Mouse (Mus musculus): Measurements from ENCODE around the gene AK157302. TPM values are rescaled to one million over a fixed set of nuclear protein-coding genes. Genes with fewer than 3 reads are reported as not detected.
"Not testable (repeated sequence)": the region's sequence is repeated elsewhere in the genome, so short reads cannot be mapped to it uniquely, and the experiment has no call there.

AK157302 gene
- polyA plus RNA-seq, 2 experiments: 0.28 to 0.30 TPM

GRCm38 (mm10) chr13:21469097-21469496, 25.9 kb upstream of the AK157302 start:
- H3K9ac ChIP-seq (ENCODE audit: low read depth, low read length, severe bottlenecking): no peak overlapping the region
- no peak overlapping the region for H3K27ac ChIP-seq (replicated peaks; ENCODE audit: low read depth, low read length)
- H3K4me3 ChIP-seq (replicated peaks; ENCODE audit: low read length): peak overlapping the region; percentile 60; the same call in 1 of the 2 replicates
- peaks cover 5% of the 10 kb centered on the region; the same call in 1 of the 2 replicates for H3K9me3 ChIP-seq (ENCODE audit: control insufficient read depth, low read length)
- 0 out of 2 replicates have a peak, but pooled peaks cover 5% of the 10 kb centered on the region for H3K27me3 ChIP-seq (ENCODE audit: control insufficient read depth, insufficient read depth, low read length)
- no peaks in the 10 kb centered on the region for H3K4me1 ChIP-seq (ENCODE audit: control insufficient read depth, insufficient read depth, low read length)
- no peak for TF ChIP-seq POLR2A (IDR thresholded peaks at IDR 0.05; ENCODE audit: borderline replicate concordance, extremely low read depth, insufficient read depth, insufficient read length)
- ATAC-seq (ENCODE audit: low FRiP score, low read depth) (no peak), DNase-seq (ENCODE audit: low spot score) (no peak)
- H3K4me2 ChIP-seq (replicated peaks; ENCODE audit: low read depth, low read length, severe bottlenecking): peak overlapping the region; percentile 94
- no peaks in the 10 kb centered on the region for H3K36me3 ChIP-seq (ENCODE audit: control insufficient read depth, insufficient read depth, low read length)
- WGBS: 43% methylated on average over 9 of the region's 9 CpGs

- H3K9ac ChIP-seq (ENCODE audit: low read depth, low read length, severe bottlenecking): no peak overlapping the region
Measured at GRCm38 (mm10) chr13:21472427-21472826, 22.6 kb upstream of the AK157302 start.

GRCm38 (mm10) chr13:21478759-21479670, 16.0 kb upstream of the AK157302 start, which contains the start of the genes Zkscan4 and Gm10065:
TSS of gene Zkscan4 (plus strand) at chr13:21478907.
TSS of gene Gm10065 (minus strand) at chr13:21479441.
- H3K27ac ChIP-seq (replicated peaks; ENCODE audit: low read depth, low read length): peak within 1 kb of the TSS; percentile 71
- H3K9me3 ChIP-seq (ENCODE audit: control insufficient read depth, low read length); H3K4me1 ChIP-seq (ENCODE audit: control insufficient read depth, insufficient read depth, low read length); H3K36me3 ChIP-seq (ENCODE audit: control insufficient read depth, insufficient read depth, low read length); H3K27me3 ChIP-seq (ENCODE audit: control insufficient read depth, insufficient read depth, low read length): not testable (repeated sequence)
- H3K4me2 ChIP-seq (replicated peaks; ENCODE audit: low read depth, low read length, severe bottlenecking): peak within 1 kb of the TSS; percentile 55
- peak within 1 kb of the TSS; percentile 50 for H3K4me3 ChIP-seq (replicated peaks; ENCODE audit: low read length)
- H3K9ac ChIP-seq (ENCODE audit: low read depth, low read length, severe bottlenecking): peak within 1 kb of the TSS; percentile 60
- DNase-seq (ENCODE audit: low spot score): peak; percentile 89
- peak; percentile 81 for ATAC-seq (ENCODE audit: low FRiP score, low read depth)
- 3% methylated on average over 22 of the region's 31 CpGs for WGBS

More at GRCm38 (mm10) chr13:21472427-21472826, 22.6 kb upstream of the AK157302 start:
- Histone ChIP-seq H3K27me3 (ENCODE audit: control insufficient read depth, insufficient read depth, low read length) (0 out of 2 replicates have a peak, but pooled peaks cover under 1% of the 10 kb centered on the region), H3K4me3 (replicated peaks; ENCODE audit: low read length) (no peak overlapping the region), H3K27ac (replicated peaks; ENCODE audit: low read depth, low read length) (no peak overlapping the region), H3K4me2 (replicated peaks; ENCODE audit: low read depth, low read length, severe bottlenecking) (no peak overlapping the region), H3K9me3 (ENCODE audit: control insufficient read depth, low read length) (peaks cover under 1% of the 10 kb centered on the region; the same call in 1 of the 2 replicates), H3K36me3 (ENCODE audit: control insufficient read depth, insufficient read depth, low read length) (no peaks in the 10 kb centered on the region), H3K4me1 (ENCODE audit: control insufficient read depth, insufficient read depth, low read length) (no peaks in the 10 kb centered on the region)
- no peak for ATAC-seq (ENCODE audit: low FRiP score, low read depth)
- no peak for DNase-seq (ENCODE audit: low spot score)
- TF ChIP-seq POLR2A (IDR thresholded peaks at IDR 0.05; ENCODE audit: borderline replicate concordance, extremely low read depth, insufficient read depth, insufficient read length): no peak
- WGBS: 33% methylated on average over 4 of the region's 4 CpGs

GRCm38 (mm10) chr13:21486881-21487280, 8.1 kb upstream of the AK157302 start:
- no peak for TF ChIP-seq POLR2A (IDR thresholded peaks at IDR 0.05; ENCODE audit: borderline replicate concordance, extremely low read depth, insufficient read depth, insufficient read length)

GRCm38 (mm10) chr13:21492847-21493246, 2.2 kb upstream of the AK157302 start:
- no peaks in the 10 kb centered on the region for H3K36me3 ChIP-seq (ENCODE audit: control insufficient read depth, insufficient read depth, low read length)
- no peak overlapping the region for H3K4me3 ChIP-seq (replicated peaks; ENCODE audit: low read length)
- H3K9ac ChIP-seq (ENCODE audit: low read depth, low read length, severe bottlenecking): no peak overlapping the region
- ATAC-seq (ENCODE audit: low FRiP score, low read depth) (no peak), DNase-seq (ENCODE audit: low spot score) (no peak)
- no peak for TF ChIP-seq POLR2A (IDR thresholded peaks at IDR 0.05; ENCODE audit: borderline replicate concordance, extremely low read depth, insufficient read depth, insufficient read length)
- no peaks in the 10 kb centered on the region for H3K27me3 ChIP-seq (ENCODE audit: control insufficient read depth, insufficient read depth, low read length)
- H3K4me1 ChIP-seq (ENCODE audit: control insufficient read depth, insufficient read depth, low read length): no peaks in the 10 kb centered on the region
- no peaks in the 10 kb centered on the region for H3K9me3 ChIP-seq (ENCODE audit: control insufficient read depth, low read length)
- no peak overlapping the region for H3K27ac ChIP-seq (replicated peaks; ENCODE audit: low read depth, low read length)
- 92% methylated on average over 5 of the region's 5 CpGs for WGBS
- H3K4me2 ChIP-seq (replicated peaks; ENCODE audit: low read depth, low read length, severe bottlenecking): no peak overlapping the region

More at GRCm38 (mm10) chr13:21486881-21487280, 8.1 kb upstream of the AK157302 start:
- no peak overlapping the region for H3K27ac ChIP-seq (replicated peaks; ENCODE audit: low read depth, low read length)
- H3K36me3 ChIP-seq (ENCODE audit: control insufficient read depth, insufficient read depth, low read length): no peaks in the 10 kb centered on the region
- no peak overlapping the region for H3K4me2 ChIP-seq (replicated peaks; ENCODE audit: low read depth, low read length, severe bottlenecking)
- peaks cover 6% of the 10 kb centered on the region; the same call in 1 of the 2 replicates for H3K9me3 ChIP-seq (ENCODE audit: control insufficient read depth, low read length)
- H3K9ac ChIP-seq (ENCODE audit: low read depth, low read length, severe bottlenecking): no peak overlapping the region
- no peaks in the 10 kb centered on the region for H3K27me3 ChIP-seq (ENCODE audit: control insufficient read depth, insufficient read depth, low read length)
- no peak for DNase-seq (ENCODE audit: low spot score)
- H3K4me1 ChIP-seq (ENCODE audit: control insufficient read depth, insufficient read depth, low read length): no peaks in the 10 kb centered on the region
- WGBS: 89% methylated on average over 1 of the region's 1 CpGs
- ATAC-seq (ENCODE audit: low FRiP score, low read depth): no peak
- H3K4me3 ChIP-seq (replicated peaks; ENCODE audit: low read length): no peak overlapping the region

- WGBS: 92% methylated on average over 17 of the region's 17 CpGs
- not testable (repeated sequence) for H3K27me3 ChIP-seq (ENCODE audit: control insufficient read depth, insufficient read depth, low read length); ATAC-seq (ENCODE audit: low FRiP score, low read depth)
Measured at GRCm38 (mm10) chr13:21501182-21501581, 6.2 kb downstream of the AK157302 start, which contains the start of gene Gm11273. TSS of gene Gm11273 (minus strand) at chr13:21501418.

More at GRCm38 (mm10) chr13:21501182-21501581, 6.2 kb downstream of the AK157302 start, which contains the start of gene Gm11273:
- not testable (repeated sequence) for H3K36me3 ChIP-seq (ENCODE audit: control insufficient read depth, insufficient read depth, low read length); H3K4me3 ChIP-seq (replicated peaks; ENCODE audit: low read length); H3K4me2 ChIP-seq (replicated peaks; ENCODE audit: low read depth, low read length, severe bottlenecking); H3K9ac ChIP-seq (ENCODE audit: low read depth, low read length, severe bottlenecking); DNase-seq (ENCODE audit: low spot score); H3K27ac ChIP-seq (replicated peaks; ENCODE audit: low read depth, low read length); H3K4me1 ChIP-seq (ENCODE audit: control insufficient read depth, insufficient read depth, low read length); H3K9me3 ChIP-seq (ENCODE audit: control insufficient read depth, low read length)

Measured in limb, embryonic 14.5 days (tissue).